Mouse (Mus musculus) stomach, embryonic 16.5 days (tissue): ENCODE measurements around the gene Lipc. TPM values are rescaled to one million over a fixed set of nuclear protein-coding genes. Genes with fewer than 3 reads are reported as not detected.

Experiments used
- ATAC-seq: fragments of 200-750 bp; cut with Nextera tagmentation; 2 replicates; pipeline ENCODE4 v1.8.0; 2017; ENCODE audit warnings: moderate number of reproducible peaks, moderate TSS enrichment; ENCODE audit not compliant: insufficient read depth, low FRiP score
- H3K27ac ChIP-seq: fragments of 300-500 bp; sonication (generic); 2 replicates; pipeline ENCODE4 v1.5.1; 2014; ENCODE audit warnings: low read length
- H3K27me3 ChIP-seq: fragments of 300-500 bp; sonication (generic); 2 replicates; pipeline ENCODE4 v1.6.1; 2014; ENCODE audit warnings: low read length, control low read depth, mixed read lengths; ENCODE audit not compliant: control insufficient read depth, insufficient read depth
- H3K36me3 ChIP-seq: fragments of 300-500 bp; sonication (generic); 2 replicates; pipeline ENCODE4 v1.6.1; 2014; ENCODE audit warnings: low read length; ENCODE audit not compliant: control insufficient read depth, insufficient read depth
- H3K4me1 ChIP-seq: fragments of 300-500 bp; sonication (generic); 2 replicates; pipeline ENCODE4 v1.6.1; 2014; ENCODE audit warnings: low read length, control low read depth, mixed read lengths; ENCODE audit not compliant: control insufficient read depth, insufficient read depth
- H3K4me2 ChIP-seq: fragments of 300-500 bp; sonication (generic); 2 replicates; pipeline ENCODE4 v1.6.1; 2014; ENCODE audit warnings: low read depth, low read length, mixed read lengths
- H3K4me3 ChIP-seq: fragments of 300-500 bp; sonication (generic); replicated peaks from 2 replicates; pipeline ENCODE4 v1.5.1; 2014; ENCODE audit warnings: mild to moderate bottlenecking, low read length
- H3K9ac ChIP-seq: fragments of 300-500 bp; sonication (generic); 2 replicates; pipeline ENCODE4 v1.6.1; 2014; ENCODE audit warnings: low read length
- H3K9me3 ChIP-seq: fragments of 300-500 bp; sonication (generic); replicated peaks from 2 replicates; pipeline ENCODE4 v1.6.1; 2016; ENCODE audit warnings: low read length, control low read depth; ENCODE audit not compliant: control insufficient read depth
- WGBS: fragments of 180-500 bp; shearing (Covaris S2); extraction: QIAGEN DNeasy Blood & Tissue Kit; methylation state at CpG from one replicate; pipeline ENCODE4 v1.1.7; 2014; 5-methylcytosine and 5-hydroxymethylcytosine counted together
- polyA plus RNA-seq: library from polyadenylated mRNA; unstranded; fragments of >200 nt; fragmentation: Nextera tagmentation; extraction: Ambion mirVana; gene quantifications from 2 replicates; pipeline ENCODE4 v1.2.1, GENCODE M21; 2015

The Lipc gene
- polyA plus RNA-seq, result 2.9 and 3.8 TPM in 2 replicates

- Histone ChIP-seq H3K4me2 (no peak within 1 kb of the TSS), H3K27me3 (no peaks in the 10 kb centered on the region), H3K36me3 (no peaks in the 10 kb centered on the region), H3K9me3 (no peaks in the 10 kb centered on the region), H3K27ac (no peak within 1 kb of the TSS), H3K4me1 (no peaks in the 10 kb centered on the region), H3K9ac (no peak within 1 kb of the TSS), H3K4me3 (no peak within 1 kb of the TSS)
- ATAC-seq, result no peak
- WGBS, result 85% methylated on average over 4 of the region's 4 CpGs
Observed at GRCm38 (mm10) chr9:70952126-70952525, at the start of gene Lipc. Lipc (minus strand) TSS chr9:70952226.

DNA sequence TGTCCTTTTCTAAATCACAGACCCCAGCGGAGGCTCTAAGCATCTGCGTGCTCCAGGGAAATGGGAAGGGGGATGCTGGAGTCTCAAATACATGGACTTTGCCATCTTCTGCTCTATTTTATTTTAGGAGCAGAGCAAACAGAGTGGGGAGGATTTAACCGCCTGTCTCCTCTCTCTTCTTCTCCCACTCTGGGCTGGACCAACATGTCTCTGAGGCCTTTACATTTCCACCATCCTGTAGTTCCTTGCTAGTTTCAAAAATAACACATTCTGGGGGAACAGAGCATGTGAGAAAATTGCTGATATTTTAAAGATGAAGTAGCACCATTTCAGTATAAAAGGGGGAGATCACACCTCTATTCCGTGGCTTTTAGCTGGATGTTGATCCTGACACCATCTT is 47.1 kb upstream of the Lipc start:
- Histone ChIP-seq H3K9ac (no peak overlapping the region), H3K4me2 (no peak overlapping the region), H3K4me3 (no peak overlapping the region), H3K36me3 (no peaks in the 10 kb centered on the region), H3K27me3 (no peaks in the 10 kb centered on the region), H3K27ac (no peak overlapping the region), H3K4me1 (no peaks in the 10 kb centered on the region), H3K9me3 (no peaks in the 10 kb centered on the region; the same call in 1 of the 2 replicates)
- WGBS, result 84% methylated on average over 4 of the region's 4 CpGs
- ATAC-seq, result no peak

DNA sequence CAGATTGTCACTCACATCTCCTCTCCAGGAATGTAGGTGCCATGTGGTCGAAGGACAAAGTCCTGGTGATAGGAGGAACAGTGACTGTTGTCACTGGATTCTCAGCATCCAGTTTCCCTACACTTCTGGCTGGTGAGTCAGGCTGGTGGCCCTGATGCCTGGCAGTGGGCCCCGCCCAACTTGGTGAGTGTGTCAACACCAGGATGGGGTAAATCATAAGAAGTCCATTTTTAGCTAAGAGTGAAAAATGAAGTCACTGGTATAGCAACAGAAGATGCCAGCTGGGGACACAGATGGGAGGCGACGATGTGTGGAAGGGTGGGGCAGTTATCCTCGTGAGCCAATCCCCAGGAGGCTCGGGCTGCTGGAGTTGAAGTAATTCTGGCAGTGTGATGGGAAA is 46.7 kb upstream of the Lipc start:
- no peak overlapping the region for H3K9ac ChIP-seq
- no peak overlapping the region for H3K4me3 ChIP-seq
- ATAC-seq, result no peak; the same call in 1 of the 2 replicates
- H3K4me2 ChIP-seq, result no peak overlapping the region
- H3K4me1 ChIP-seq, result no peaks in the 10 kb centered on the region
- 74% methylated on average over 6 of the region's 6 CpGs for WGBS
- H3K27ac ChIP-seq, result no peak overlapping the region
- H3K36me3 ChIP-seq, result no peaks in the 10 kb centered on the region
- no peaks in the 10 kb centered on the region; the same call in 1 of the 2 replicates for H3K9me3 ChIP-seq
- no peaks in the 10 kb centered on the region for H3K27me3 ChIP-seq

DNA sequence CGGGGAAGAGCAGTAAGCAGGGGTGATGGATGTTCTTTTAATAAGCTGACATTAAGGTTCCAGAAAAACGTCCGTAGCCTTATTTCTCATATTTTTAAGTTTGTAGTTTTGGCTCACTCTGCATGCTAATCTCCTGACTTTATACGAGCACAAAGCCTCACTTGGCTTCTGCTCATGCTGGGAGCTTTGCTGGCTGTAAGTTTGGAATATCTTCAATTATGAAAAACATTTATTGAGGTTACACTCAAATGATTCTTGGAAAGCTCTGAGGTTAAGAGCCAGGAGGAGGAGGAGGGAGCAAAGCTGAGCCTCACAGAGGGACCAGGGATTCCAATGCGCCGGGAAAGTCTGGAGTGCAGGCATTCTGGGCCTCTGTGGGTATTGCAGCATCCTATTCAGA is 41.3 kb upstream of the Lipc start:
- no peaks in the 10 kb centered on the region; the same call in 1 of the 2 replicates for H3K9me3 ChIP-seq
- H3K9ac ChIP-seq, result no peak overlapping the region
- WGBS, result 31% methylated on average over 6 of the region's 6 CpGs
- no peaks in the 10 kb centered on the region for H3K27me3 ChIP-seq
- no peak overlapping the region for H3K27ac ChIP-seq
- no peak overlapping the region for H3K4me2 ChIP-seq
- H3K4me3 ChIP-seq, result no peak overlapping the region
- peak; percentile 68 for ATAC-seq
- 0 out of 2 replicates have a peak, but pooled peaks cover 2% of the 10 kb centered on the region for H3K4me1 ChIP-seq
- H3K36me3 ChIP-seq, result no peaks in the 10 kb centered on the region

- H3K27ac ChIP-seq, result no peak overlapping the region
- no peaks in the 10 kb centered on the region for H3K9me3 ChIP-seq
- no peaks in the 10 kb centered on the region for H3K27me3 ChIP-seq
- no peak overlapping the region for H3K9ac ChIP-seq
- no peak overlapping the region for H3K4me2 ChIP-seq
- H3K4me3 ChIP-seq, result no peak overlapping the region
- H3K36me3 ChIP-seq, result no peaks in the 10 kb centered on the region
- WGBS, result 80% methylated on average over 5 of the region's 5 CpGs
- H3K4me1 ChIP-seq, result 0 out of 2 replicates have a peak, but pooled peaks cover 2% of the 10 kb centered on the region
- ATAC-seq, result no peak
Observed at GRCm38 (mm10) chr9:70991401-70991800, 39.4 kb upstream of the Lipc start.

DNA sequence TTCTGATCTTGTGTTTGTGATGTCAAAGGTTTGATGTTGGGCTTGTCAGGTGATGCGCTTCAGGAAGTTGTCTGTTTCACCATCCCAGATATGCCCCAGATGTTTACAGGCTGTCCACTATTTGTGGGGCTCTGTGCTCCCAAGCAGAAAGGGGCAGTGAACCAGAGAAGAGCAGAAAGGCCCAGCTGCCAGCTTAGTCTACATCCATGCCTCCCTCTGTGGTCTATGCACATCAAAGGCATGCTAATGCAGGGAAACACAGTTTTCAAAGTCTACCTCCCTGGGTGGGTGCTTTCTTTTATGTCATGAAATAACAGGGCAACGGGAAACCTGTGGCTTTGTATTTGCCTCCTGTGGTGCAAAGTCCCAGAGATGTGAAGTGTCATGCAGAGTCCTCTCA is 35.2 kb upstream of the Lipc start:
- no peak overlapping the region for H3K27ac ChIP-seq
- 47% methylated on average over 2 of the region's 2 CpGs for WGBS
- no peak for ATAC-seq

DNA sequence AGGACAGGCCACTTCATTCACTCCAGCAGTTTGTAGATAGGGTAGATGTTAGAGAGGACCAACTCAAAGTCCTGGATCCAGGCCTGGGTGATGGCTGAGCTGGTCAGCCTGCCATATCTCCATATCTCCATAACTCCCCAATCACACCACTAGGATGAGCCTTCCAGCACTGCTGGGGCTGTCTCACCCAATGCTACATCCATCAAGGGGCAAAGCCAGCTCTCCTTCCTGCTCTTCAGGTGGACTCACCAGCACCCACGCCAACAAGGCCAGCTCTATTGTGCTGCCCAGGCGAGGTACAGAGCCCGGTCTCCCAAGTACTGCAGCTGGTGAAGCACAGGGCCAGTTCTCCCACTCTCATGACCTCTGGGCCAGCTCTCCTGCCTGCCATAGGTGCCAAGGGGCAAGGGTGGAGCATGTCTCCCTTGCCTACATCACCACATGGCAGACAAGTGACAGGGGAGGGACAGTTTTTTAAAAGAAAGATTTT is 31.0 kb upstream of the Lipc start:
- H3K4me1 ChIP-seq, result 0 out of 2 replicates have a peak, but pooled peaks cover 2% of the 10 kb centered on the region
- WGBS, result 99% methylated on average over 3 of the region's 3 CpGs
- H3K27ac ChIP-seq, result no peak overlapping the region
- H3K4me3 ChIP-seq, result no peak overlapping the region
- no peaks in the 10 kb centered on the region for H3K27me3 ChIP-seq
- H3K4me2 ChIP-seq, result no peak overlapping the region
- no peak overlapping the region for H3K9ac ChIP-seq
- no peak for ATAC-seq
- H3K36me3 ChIP-seq, result no peaks in the 10 kb centered on the region
- peaks cover 7% of the 10 kb centered on the region; the same call in 1 of the 2 replicates for H3K9me3 ChIP-seq

More for the DNA sequence above, 35.2 kb upstream of the Lipc start:
- H3K4me2 ChIP-seq, result no peak overlapping the region
- no peaks in the 10 kb centered on the region for H3K4me1 ChIP-seq
- H3K9me3 ChIP-seq, result peaks cover 7% of the 10 kb centered on the region; the same call in 1 of the 2 replicates
- H3K27me3 ChIP-seq, result no peaks in the 10 kb centered on the region
- no peak overlapping the region for H3K9ac ChIP-seq
- H3K36me3 ChIP-seq, result no peaks in the 10 kb centered on the region
- H3K4me3 ChIP-seq, result no peak overlapping the region

- Histone ChIP-seq H3K4me3 (no peak overlapping the region), H3K36me3 (no peaks in the 10 kb centered on the region), H3K27ac (no peak overlapping the region), H3K27me3 (no peaks in the 10 kb centered on the region), H3K4me2 (no peak overlapping the region), H3K9me3 (peaks cover 7% of the 10 kb centered on the region; the same call in 1 of the 2 replicates), H3K9ac (no peak overlapping the region), H3K4me1 (0 out of 2 replicates have a peak, but pooled peaks cover 2% of the 10 kb centered on the region)
- peak; percentile 89 for ATAC-seq
- 60% methylated on average over 1 of the region's 1 CpGs for WGBS
Observed at GRCm38 (mm10) chr9:70981721-70982120, 29.7 kb upstream of the Lipc start.

- 0 out of 2 replicates have a peak, but pooled peaks cover 2% of the 10 kb centered on the region for H3K4me1 ChIP-seq
- no peaks in the 10 kb centered on the region for H3K36me3 ChIP-seq
- no peaks in the 10 kb centered on the region for H3K27me3 ChIP-seq
- no peak overlapping the region for H3K27ac ChIP-seq
- no peak for ATAC-seq
- no peak overlapping the region for H3K4me2 ChIP-seq
- no peak overlapping the region for H3K9ac ChIP-seq
- no peaks in the 10 kb centered on the region for H3K9me3 ChIP-seq
- WGBS, result 95% methylated on average over 2 of the region's 2 CpGs
- H3K4me3 ChIP-seq, result no peak overlapping the region
Observed at GRCm38 (mm10) chr9:70979641-70980040, 27.6 kb upstream of the Lipc start.
